Mouse (Mus musculus) forebrain, embryonic 15.5 days (tissue): ENCODE data around the gene Ptprs. TPM values are rescaled to one million over a fixed set of nuclear protein-coding genes. Genes with fewer than 3 reads are reported as not detected.
"Not testable (repeated sequence)": the region's sequence is repeated elsewhere in the genome, so short reads cannot be mapped to it uniquely, and the experiment has no call there.

ENCODE experiments used
- ATAC-seq: fragments of 200-750 bp; cut with Nextera tagmentation; replicated peaks from 2 replicates; pipeline ENCODE4 v1.8.0; 2017; ENCODE audit warnings: mild to moderate bottlenecking, moderate TSS enrichment, moderate library complexity
- H3K27ac ChIP-seq: fragments of 300-500 bp; sonication (generic); replicated peaks from 2 replicates; pipeline ENCODE4 v1.5.1; 2015; ENCODE audit warnings: mild to moderate bottlenecking, inconsistent platforms
- H3K27me3 ChIP-seq: fragments of 300-500 bp; sonication (generic); 2 replicates; pipeline ENCODE4 v1.6.1; 2015; ENCODE audit warnings: inconsistent platforms
- H3K36me3 ChIP-seq: fragments of 300-500 bp; sonication (generic); 2 replicates; pipeline ENCODE4 v1.6.1; 2015; ENCODE audit warnings: mild to moderate bottlenecking, inconsistent platforms
- H3K4me1 ChIP-seq: fragments of 300-500 bp; sonication (generic); 2 replicates; pipeline ENCODE4 v1.6.1; 2015; ENCODE audit warnings: inconsistent platforms
- H3K4me2 ChIP-seq: fragments of 300-500 bp; sonication (generic); replicated peaks from 2 replicates; pipeline ENCODE4 v1.6.1; 2015; ENCODE audit warnings: mild to moderate bottlenecking, inconsistent platforms
- H3K4me3 ChIP-seq: fragments of 300-500 bp; sonication (generic); 2 replicates; pipeline ENCODE4 v1.5.1; 2015; ENCODE audit warnings: mild to moderate bottlenecking, inconsistent platforms
- H3K9ac ChIP-seq: fragments of 300-500 bp; sonication (generic); replicated peaks from 2 replicates; pipeline ENCODE4 v1.6.1; 2015; ENCODE audit warnings: mild to moderate bottlenecking, inconsistent platforms
- H3K9me3 ChIP-seq: fragments of 300-500 bp; sonication (generic); 2 replicates; pipeline ENCODE4 v1.6.1; 2016; ENCODE audit warnings: inconsistent platforms
- WGBS: fragments of 180-500 bp; shearing (Covaris S2); methylation state at CpG from one replicate; pipeline ENCODE4 v1.1.7; 2015; ENCODE audit warnings: mixed read lengths; 5-methylcytosine and 5-hydroxymethylcytosine counted together
- polyA plus RNA-seq: library from polyadenylated mRNA; unstranded; fragments of >200 nt; fragmentation: Nextera tagmentation; extraction: Ambion mirVana; gene quantifications from 2 replicates; pipeline ENCODE4 v1.2.1, GENCODE M21; 2015

Ptprs gene
- polyA plus RNA-seq, 1 experiment from 2014 or later, result 375 TPM

GRCm38 (mm10) chr17:56509021-56509640, 32.8 kb upstream of the Ptprs start:
- Histone ChIP-seq H3K9ac (no peak overlapping the region), H3K9me3 (no peaks in the 10 kb centered on the region), H3K27ac (peak overlapping the region; percentile 96), H3K36me3 (no peaks in the 10 kb centered on the region), H3K4me2 (no peak overlapping the region), H3K4me3 (no peak overlapping the region), H3K27me3 (no peaks in the 10 kb centered on the region), H3K4me1 (peaks cover 65% of the 10 kb centered on the region)
- 24% methylated on average over 10 of the region's 10 CpGs for WGBS
- peak; percentile 32 for ATAC-seq

GRCm38 (mm10) chr17:56507161-56508068, 31.1 kb upstream of the Ptprs start:
- no peaks in the 10 kb centered on the region for H3K9me3 ChIP-seq
- no peaks in the 10 kb centered on the region for H3K36me3 ChIP-seq
- peak; percentile 91 for ATAC-seq
- H3K9ac ChIP-seq, result peak overlapping the region; percentile 89
- no peaks in the 10 kb centered on the region for H3K27me3 ChIP-seq
- peaks cover 71% of the 10 kb centered on the region for H3K4me1 ChIP-seq
- under 1% methylated on average over 42 of the region's 42 CpGs for WGBS
- H3K4me3 ChIP-seq, result peak overlapping the region; percentile 53
- peak overlapping the region; percentile 96 for H3K27ac ChIP-seq
- peak overlapping the region; percentile 90 for H3K4me2 ChIP-seq

- Histone ChIP-seq H3K27ac (peak overlapping the region; percentile 96), H3K4me2 (peak overlapping the region; percentile 90), H3K9me3 (no peaks in the 10 kb centered on the region), H3K9ac (peak overlapping the region; percentile 89), H3K4me3 (peak overlapping the region; percentile 53), H3K4me1 (peaks cover 74% of the 10 kb centered on the region), H3K27me3 (no peaks in the 10 kb centered on the region), H3K36me3 (no peaks in the 10 kb centered on the region)
- WGBS, result 57% methylated on average over 15 of the region's 15 CpGs
- no peak for ATAC-seq
These were observed 30.3 kb upstream of the Ptprs start for GRCm38 (mm10) chr17:56506417-56507065.

GRCm38 (mm10) chr17:56505401-56505800, 29.1 kb upstream of the Ptprs start:
- 73% methylated on average over 10 of the region's 10 CpGs for WGBS
- Histone ChIP-seq H3K9ac (no peak overlapping the region), H3K4me3 (no peak overlapping the region), H3K27ac (peak overlapping the region; percentile 81), H3K36me3 (no peaks in the 10 kb centered on the region), H3K27me3 (no peaks in the 10 kb centered on the region), H3K4me2 (no peak overlapping the region), H3K9me3 (no peaks in the 10 kb centered on the region), H3K4me1 (peaks cover 72% of the 10 kb centered on the region)
- no peak for ATAC-seq

GRCm38 (mm10) chr17:56502526-56502925, 26.2 kb upstream of the Ptprs start:
- Histone ChIP-seq H3K9ac (no peak overlapping the region), H3K36me3 (no peaks in the 10 kb centered on the region), H3K27ac (peak overlapping the region; percentile 94), H3K9me3 (no peaks in the 10 kb centered on the region), H3K27me3 (no peaks in the 10 kb centered on the region), H3K4me3 (no peak overlapping the region), H3K4me1 (peaks cover 68% of the 10 kb centered on the region), H3K4me2 (no peak overlapping the region)
- peak; percentile 84 for ATAC-seq
- 21% methylated on average over 9 of the region's 9 CpGs for WGBS

- not testable (repeated sequence) for H3K9ac ChIP-seq, H3K4me3 ChIP-seq, H3K36me3 ChIP-seq, H3K9me3 ChIP-seq, H3K4me2 ChIP-seq, H3K27me3 ChIP-seq
- WGBS, result 14% methylated on average over 2 of the region's 2 CpGs
- Histone ChIP-seq H3K27ac (peak overlapping the region; percentile 94), H3K4me1 (peaks cover 61% of the 10 kb centered on the region)
- peak; percentile 21 for ATAC-seq
These were observed 25.5 kb upstream of the Ptprs start for GRCm38 (mm10) chr17:56501635-56502400.

- 44% methylated on average over 5 of the region's 5 CpGs for WGBS
- Histone ChIP-seq H3K4me3 (no peak overlapping the region), H3K4me2 (no peak overlapping the region), H3K9me3 (no peaks in the 10 kb centered on the region), H3K36me3 (no peaks in the 10 kb centered on the region), H3K27me3 (no peaks in the 10 kb centered on the region), H3K9ac (no peak overlapping the region), H3K27ac (peak overlapping the region; percentile 37; the same call in 1 of the 2 replicates), H3K4me1 (peaks cover 50% of the 10 kb centered on the region)
- ATAC-seq, result no peak
These were observed 22.9 kb upstream of the Ptprs start for GRCm38 (mm10) chr17:56499229-56499628.

GRCm38 (mm10) chr17:56494480-56494879, 18.2 kb upstream of the Ptprs start:
- Histone ChIP-seq H3K4me3 (no peak overlapping the region), H3K9ac (no peak overlapping the region), H3K36me3 (no peaks in the 10 kb centered on the region), H3K4me1 (peaks cover 24% of the 10 kb centered on the region), H3K4me2 (no peak overlapping the region), H3K9me3 (no peaks in the 10 kb centered on the region), H3K27ac (no peak overlapping the region), H3K27me3 (no peaks in the 10 kb centered on the region)
- ATAC-seq, result no peak
- 68% methylated on average over 2 of the region's 2 CpGs for WGBS

GRCm38 (mm10) chr17:56493841-56494240, 17.6 kb upstream of the Ptprs start:
- Histone ChIP-seq H3K4me1 (peaks cover 20% of the 10 kb centered on the region), H3K27me3 (no peaks in the 10 kb centered on the region), H3K4me2 (no peak overlapping the region), H3K4me3 (no peak overlapping the region), H3K27ac (no peak overlapping the region), H3K9ac (no peak overlapping the region), H3K36me3 (no peaks in the 10 kb centered on the region), H3K9me3 (no peaks in the 10 kb centered on the region)
- WGBS, result 89% methylated on average over 2 of the region's 2 CpGs
- ATAC-seq, result no peak

- Histone ChIP-seq H3K27me3 (no peaks in the 10 kb centered on the region), H3K27ac (no peak overlapping the region), H3K9ac (no peak overlapping the region), H3K36me3 (no peaks in the 10 kb centered on the region), H3K4me2 (no peak overlapping the region), H3K4me1 (peaks cover 29% of the 10 kb centered on the region), H3K4me3 (no peak overlapping the region), H3K9me3 (no peaks in the 10 kb centered on the region)
- 80% methylated on average over 7 of the region's 7 CpGs for WGBS
- no peak for ATAC-seq
These were observed 14.3 kb upstream of the Ptprs start for GRCm38 (mm10) chr17:56490438-56491152.

- H3K27ac ChIP-seq, result peak overlapping the region; percentile 86
- 0 out of 2 replicates have a peak overlapping the region, but pooled peaks have one; percentile 2 for H3K4me2 ChIP-seq
- no peaks in the 10 kb centered on the region for H3K9me3 ChIP-seq
- no peaks in the 10 kb centered on the region for H3K27me3 ChIP-seq
- H3K4me1 ChIP-seq, result peaks cover 35% of the 10 kb centered on the region
- WGBS, result 3% methylated on average over 12 of the region's 12 CpGs
- peak; percentile 78 for ATAC-seq
- no peak overlapping the region for H3K4me3 ChIP-seq
- no peak overlapping the region for H3K9ac ChIP-seq
- H3K36me3 ChIP-seq, result no peaks in the 10 kb centered on the region
These were observed 11.7 kb upstream of the Ptprs start for GRCm38 (mm10) chr17:56488028-56488427.
